Mouse (Mus musculus) hindbrain, embryonic 15.5 days (tissue): ENCODE measurements around the gene Relch. TPM values are rescaled to one million over a fixed set of nuclear protein-coding genes. Genes with fewer than 3 reads are reported as not detected.

Experiments
- ATAC-seq: fragments of 200-750 bp; cut with Nextera tagmentation; 2 replicates; pipeline ENCODE4 v1.8.0; 2017; ENCODE audit warnings: low read depth, moderate number of reproducible peaks, moderate TSS enrichment; ENCODE audit not compliant: low FRiP score
- H3K27ac ChIP-seq: fragments of 300-500 bp; sonication (generic); replicated peaks from 2 replicates; pipeline ENCODE4 v1.5.1; 2015; ENCODE audit warnings: mild to moderate bottlenecking, inconsistent platforms
- H3K27me3 ChIP-seq: fragments of 300-500 bp; sonication (generic); 2 replicates; pipeline ENCODE4 v1.6.1; 2015; ENCODE audit warnings: control low read depth, inconsistent platforms
- H3K36me3 ChIP-seq: fragments of 300-500 bp; sonication (generic); 2 replicates; pipeline ENCODE4 v1.6.1; 2015; ENCODE audit warnings: control low read depth, inconsistent platforms
- H3K4me1 ChIP-seq: fragments of 300-500 bp; sonication (generic); replicated peaks from 2 replicates; pipeline ENCODE4 v1.6.1; 2015; ENCODE audit warnings: control low read depth, inconsistent platforms
- H3K4me2 ChIP-seq: fragments of 300-500 bp; sonication (generic); 2 replicates; pipeline ENCODE4 v1.6.1; 2015; ENCODE audit warnings: moderate library complexity, mild to moderate bottlenecking, inconsistent platforms
- H3K4me3 ChIP-seq: fragments of 300-500 bp; sonication (generic); 2 replicates; pipeline ENCODE4 v1.5.1; 2015; ENCODE audit warnings: mild to moderate bottlenecking, inconsistent platforms
- H3K9ac ChIP-seq: fragments of 300-500 bp; sonication (generic); 2 replicates; pipeline ENCODE4 v1.6.1; 2015; ENCODE audit warnings: inconsistent platforms
- H3K9me3 ChIP-seq: fragments of 300-500 bp; sonication (generic); 2 replicates; pipeline ENCODE4 v1.6.1; 2016; ENCODE audit warnings: control low read depth, inconsistent platforms
- WGBS: fragments of 180-500 bp; shearing (Covaris S2); methylation state at CpG from one replicate; pipeline ENCODE4 v1.1.7; 2015; 5-methylcytosine and 5-hydroxymethylcytosine counted together
- polyA plus RNA-seq: library from polyadenylated mRNA; unstranded; fragments of >200 nt; fragmentation: Nextera tagmentation; extraction: Ambion mirVana; gene quantifications from 2 replicates; pipeline ENCODE4 v1.2.1, GENCODE M21; 2015

The Relch gene
- polyA plus RNA-seq, 1 experiment from 2014 or later, result 44.1 TPM

GRCm38 (mm10) chr1:105780457-105781364 is 117.0 kb downstream of the Relch start, which contains the start of gene Tnfrsf11a:
TSS of gene Tnfrsf11a (plus strand) at chr1:105780718.
- peak within 1 kb of the TSS; percentile 91 for H3K4me2 ChIP-seq
- ATAC-seq, result peak; percentile 80
- no peaks in the 10 kb centered on the region for H3K36me3 ChIP-seq
- peaks cover 16% of the 10 kb centered on the region for H3K4me1 ChIP-seq
- H3K9me3 ChIP-seq, result no peaks in the 10 kb centered on the region
- peak within 1 kb of the TSS; percentile 65 for H3K9ac ChIP-seq
- H3K4me3 ChIP-seq, result peak within 1 kb of the TSS; percentile 54
- H3K27me3 ChIP-seq, result peaks cover 11% of the 10 kb centered on the region
- 4% methylated on average over 72 of the region's 77 CpGs for WGBS
- H3K27ac ChIP-seq, result no peak within 1 kb of the TSS

- ATAC-seq, result no peak
- WGBS, result 44% methylated on average over 12 of the region's 12 CpGs
- H3K4me3 ChIP-seq, result peak overlapping the region; percentile 54
- H3K27ac ChIP-seq, result no peak overlapping the region
- peaks cover 11% of the 10 kb centered on the region for H3K27me3 ChIP-seq
- peaks cover 16% of the 10 kb centered on the region for H3K4me1 ChIP-seq
- peak overlapping the region; percentile 91 for H3K4me2 ChIP-seq
- peak overlapping the region; percentile 65; the same call in 1 of the 2 replicates for H3K9ac ChIP-seq
- no peaks in the 10 kb centered on the region for H3K9me3 ChIP-seq
- H3K36me3 ChIP-seq, result no peaks in the 10 kb centered on the region
Observed at GRCm38 (mm10) chr1:105781391-105782146, 117.9 kb downstream of the Relch start.

GRCm38 (mm10) chr1:105784257-105785016 is 120.8 kb downstream of the Relch start:
- H3K4me3 ChIP-seq, result no peak overlapping the region
- H3K4me2 ChIP-seq, result no peak overlapping the region
- ATAC-seq, result no peak
- H3K36me3 ChIP-seq, result no peaks in the 10 kb centered on the region
- H3K27me3 ChIP-seq, result peaks cover 11% of the 10 kb centered on the region
- 76% methylated on average over 5 of the region's 5 CpGs for WGBS
- H3K9ac ChIP-seq, result no peak overlapping the region
- H3K27ac ChIP-seq, result no peak overlapping the region
- H3K4me1 ChIP-seq, result peaks cover 16% of the 10 kb centered on the region
- no peaks in the 10 kb centered on the region for H3K9me3 ChIP-seq

- no peak for ATAC-seq
- peaks cover 11% of the 10 kb centered on the region for H3K27me3 ChIP-seq
- WGBS, result 95% methylated on average over 4 of the region's 4 CpGs
- H3K27ac ChIP-seq, result no peak overlapping the region
- H3K4me1 ChIP-seq, result peaks cover 14% of the 10 kb centered on the region
- H3K9ac ChIP-seq, result no peak overlapping the region
- no peak overlapping the region for H3K4me3 ChIP-seq
- no peak overlapping the region for H3K4me2 ChIP-seq
- H3K36me3 ChIP-seq, result no peaks in the 10 kb centered on the region
- H3K9me3 ChIP-seq, result no peaks in the 10 kb centered on the region
Observed at GRCm38 (mm10) chr1:105785146-105785545, 121.5 kb downstream of the Relch start.

DNA sequence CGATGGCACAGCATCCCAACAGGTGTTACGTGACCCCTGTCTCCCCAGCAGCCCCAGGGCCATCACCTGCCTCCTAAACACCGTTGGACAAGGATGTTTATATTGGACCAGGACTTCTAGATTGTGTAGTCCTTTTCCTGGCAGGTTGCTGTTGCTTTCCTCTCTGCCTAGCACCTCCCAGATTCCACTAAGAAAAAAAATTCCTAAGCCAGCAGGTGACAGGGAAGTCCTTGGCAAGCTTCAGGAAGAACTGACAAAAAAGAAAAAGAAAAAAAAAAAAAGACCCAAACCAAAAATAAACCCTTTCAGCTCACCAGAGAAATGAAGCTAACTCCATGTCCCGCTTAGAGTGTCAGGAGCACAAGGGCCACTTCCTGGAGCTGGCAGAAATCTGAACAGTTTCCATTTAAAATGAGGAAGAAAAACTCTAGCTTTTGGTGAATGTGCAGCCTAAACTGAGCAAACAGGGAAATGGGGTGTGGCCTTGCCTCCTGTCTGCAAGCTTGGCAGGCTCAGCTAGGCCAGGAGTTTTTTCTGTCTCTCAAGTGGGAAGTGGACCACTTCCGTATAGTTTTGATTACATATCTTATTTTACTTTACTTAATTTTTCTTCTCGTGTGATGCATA is 123.2 kb downstream of the Relch start:
- Histone ChIP-seq H3K9me3 (no peaks in the 10 kb centered on the region), H3K9ac (no peak overlapping the region), H3K4me1 (0 out of 2 replicates have a peak, but pooled peaks cover under 1% of the 10 kb centered on the region), H3K36me3 (no peaks in the 10 kb centered on the region), H3K27me3 (peaks cover 5% of the 10 kb centered on the region), H3K4me3 (no peak overlapping the region), H3K27ac (no peak overlapping the region), H3K4me2 (no peak overlapping the region)
- WGBS, result 74% methylated on average over 6 of the region's 6 CpGs
- no peak for ATAC-seq

GRCm38 (mm10) chr1:105790103-105790502 is 126.4 kb downstream of the Relch start:
- Histone ChIP-seq H3K4me1 (no peaks in the 10 kb centered on the region), H3K4me3 (no peak overlapping the region), H3K9me3 (no peaks in the 10 kb centered on the region), H3K4me2 (no peak overlapping the region), H3K27me3 (no peaks in the 10 kb centered on the region), H3K27ac (no peak overlapping the region), H3K36me3 (no peaks in the 10 kb centered on the region), H3K9ac (no peak overlapping the region)
- ATAC-seq, result no peak
- WGBS, result 100% methylated on average over 3 of the region's 3 CpGs

DNA sequence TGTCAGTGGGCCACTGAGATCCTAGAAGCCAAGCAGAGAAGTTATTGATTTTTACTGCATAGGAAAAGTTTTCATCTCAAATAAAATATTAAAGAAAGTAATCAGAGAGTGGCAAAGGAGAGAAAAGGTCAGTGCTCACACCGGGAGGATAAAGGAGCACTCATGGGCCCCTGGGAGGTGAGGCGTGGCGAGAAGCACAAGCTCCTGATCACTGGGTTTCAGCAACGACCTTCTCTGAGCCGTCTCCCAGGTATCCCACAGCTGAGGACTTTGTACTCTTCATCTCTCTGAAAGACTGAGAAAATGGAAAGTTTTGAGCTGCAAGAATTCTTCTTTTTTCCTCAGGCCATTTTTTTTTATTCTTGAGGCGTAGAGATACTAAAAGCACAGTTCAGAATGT is 131.0 kb downstream of the Relch start:
- H3K4me3 ChIP-seq, result no peak overlapping the region
- H3K4me2 ChIP-seq, result no peak overlapping the region
- no peaks in the 10 kb centered on the region for H3K36me3 ChIP-seq
- H3K27ac ChIP-seq, result no peak overlapping the region
- no peak overlapping the region for H3K9ac ChIP-seq
- WGBS, result 86% methylated on average over 6 of the region's 6 CpGs
- H3K4me1 ChIP-seq, result no peaks in the 10 kb centered on the region
- no peaks in the 10 kb centered on the region for H3K9me3 ChIP-seq
- H3K27me3 ChIP-seq, result no peaks in the 10 kb centered on the region
- no peak for ATAC-seq

DNA sequence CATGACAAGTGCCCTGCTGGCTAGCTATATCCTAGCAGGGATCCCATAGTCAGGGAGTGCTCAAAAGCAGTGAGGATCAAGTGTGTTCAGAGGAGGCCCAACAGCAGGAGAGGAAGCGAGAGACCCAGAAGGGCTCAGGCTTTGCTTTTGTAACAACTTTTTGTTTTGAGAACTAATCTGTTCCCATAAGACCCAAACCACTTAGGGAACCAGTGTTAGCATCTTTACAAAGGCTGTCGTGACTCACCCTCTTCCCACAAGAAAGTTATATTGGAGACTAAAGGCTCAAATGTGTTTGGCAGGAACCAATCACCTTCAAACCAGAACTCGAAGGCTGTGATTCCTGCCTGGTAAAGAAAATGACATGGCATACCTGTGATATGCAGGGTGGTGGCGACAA is 132.0 kb downstream of the Relch start:
- Histone ChIP-seq H3K9ac (no peak overlapping the region), H3K27ac (no peak overlapping the region), H3K4me1 (no peaks in the 10 kb centered on the region), H3K9me3 (no peaks in the 10 kb centered on the region), H3K4me2 (no peak overlapping the region), H3K4me3 (no peak overlapping the region), H3K36me3 (no peaks in the 10 kb centered on the region), H3K27me3 (no peaks in the 10 kb centered on the region)
- 87% methylated on average over 4 of the region's 4 CpGs for WGBS
- no peak for ATAC-seq

- no peaks in the 10 kb centered on the region for H3K36me3 ChIP-seq
- no peak overlapping the region for H3K4me2 ChIP-seq
- H3K9ac ChIP-seq, result no peak overlapping the region
- ATAC-seq, result no peak
- no peak overlapping the region for H3K4me3 ChIP-seq
- no peak overlapping the region for H3K27ac ChIP-seq
- no peaks in the 10 kb centered on the region for H3K27me3 ChIP-seq
- no peaks in the 10 kb centered on the region for H3K9me3 ChIP-seq
- 90% methylated on average over 6 of the region's 6 CpGs for WGBS
- H3K4me1 ChIP-seq, result no peaks in the 10 kb centered on the region
Observed at GRCm38 (mm10) chr1:105800570-105800969, 136.9 kb downstream of the Relch start.

DNA sequence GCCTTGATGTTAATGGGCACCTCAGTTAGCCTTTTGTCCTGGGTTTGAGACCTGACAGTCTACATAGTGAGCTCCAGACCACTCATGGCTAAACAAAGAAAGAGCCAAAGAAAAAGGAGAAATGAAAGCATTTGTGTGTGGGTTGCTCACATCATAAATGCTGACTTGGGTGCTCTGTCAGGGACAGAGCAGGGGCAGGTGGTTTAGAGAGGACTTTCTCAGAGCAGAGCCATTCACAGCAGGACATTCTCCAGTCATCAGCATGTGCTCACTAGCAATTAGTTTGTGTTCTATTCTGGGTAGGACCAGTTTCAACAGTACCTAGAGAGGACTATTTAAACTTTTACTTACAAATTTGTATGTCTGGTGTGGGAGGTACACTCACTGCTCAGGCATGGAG is 137.6 kb downstream of the Relch start:
- Histone ChIP-seq H3K36me3 (no peaks in the 10 kb centered on the region), H3K27me3 (no peaks in the 10 kb centered on the region), H3K27ac (no peak overlapping the region), H3K9ac (no peak overlapping the region), H3K4me3 (no peak overlapping the region), H3K4me1 (no peaks in the 10 kb centered on the region), H3K9me3 (no peaks in the 10 kb centered on the region), H3K4me2 (no peak overlapping the region)
- ATAC-seq, result no peak

- H3K4me1 ChIP-seq, result no peaks in the 10 kb centered on the region
- WGBS, result 79% methylated on average over 6 of the region's 6 CpGs
- no peak for ATAC-seq
- H3K36me3 ChIP-seq, result no peaks in the 10 kb centered on the region
- H3K9ac ChIP-seq, result no peak overlapping the region
- H3K27me3 ChIP-seq, result no peaks in the 10 kb centered on the region
- H3K27ac ChIP-seq, result no peak overlapping the region
- H3K9me3 ChIP-seq, result no peaks in the 10 kb centered on the region
- no peak overlapping the region for H3K4me3 ChIP-seq
- no peak overlapping the region for H3K4me2 ChIP-seq
Observed at GRCm38 (mm10) chr1:105802941-105803340, 139.3 kb downstream of the Relch start.
